Mouse (Mus musculus) lung, postnatal 10 days (tissue): ENCODE measurements around the gene Snrpd3.

Source experiments
- DNase-seq: peaks from one replicate; pipeline ENCODE4 v3.0.0; 2021

Snrpd3 gene

GRCm38 (mm10) chr10:75568851-75569250 lies 51.5 kb downstream of the Snrpd3 start:
- no peak for DNase-seq

DNA sequence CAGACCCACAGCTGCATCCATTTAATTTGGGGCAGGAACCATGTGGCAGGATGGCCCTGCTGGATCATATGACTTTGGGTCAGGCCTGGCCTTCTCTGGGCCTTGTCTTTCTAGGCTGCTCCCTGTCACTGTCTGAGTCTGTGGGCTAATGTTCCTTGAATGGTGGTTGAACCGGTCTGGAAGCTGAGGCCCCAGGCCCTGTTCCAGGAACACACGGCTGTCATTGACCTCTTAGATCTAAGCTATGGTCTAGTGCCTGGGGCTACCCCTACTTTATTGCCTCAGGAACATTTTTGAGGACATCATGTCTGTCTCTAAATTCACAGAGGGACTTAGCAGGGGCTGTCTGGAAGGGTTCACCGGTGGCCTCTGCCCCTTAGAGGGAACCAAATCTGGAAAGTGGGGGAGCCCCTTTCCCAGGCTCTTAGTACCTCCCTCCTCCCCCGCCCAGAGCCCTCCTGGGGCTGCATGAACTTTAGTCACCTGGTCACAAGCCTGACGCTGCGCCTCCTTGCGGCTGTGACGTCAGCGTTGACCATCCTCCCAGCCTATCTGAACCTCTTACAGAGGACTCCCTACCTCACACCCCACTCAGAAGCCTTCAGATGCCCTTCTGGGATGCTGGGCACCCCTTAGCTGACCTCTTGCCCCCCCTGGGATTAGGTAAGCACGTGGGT lies 53.8 kb downstream of the Snrpd3 start:
- DNase-seq = no peak

- DNase-seq = no peak
Observed at GRCm38 (mm10) chr10:75571937-75572336, 54.6 kb downstream of the Snrpd3 start.

- DNase-seq = no peak
Observed at GRCm38 (mm10) chr10:75573181-75573580, 55.8 kb downstream of the Snrpd3 start.

GRCm38 (mm10) chr10:75573965-75574364 lies 56.6 kb downstream of the Snrpd3 start:
- DNase-seq = no peak

GRCm38 (mm10) chr10:75579129-75579528 lies 61.8 kb downstream of the Snrpd3 start:
- no peak for DNase-seq

- peak; percentile 93 for DNase-seq
Observed at GRCm38 (mm10) chr10:75585876-75586552, 68.7 kb downstream of the Snrpd3 start.

- no peak for DNase-seq
Observed at GRCm38 (mm10) chr10:75586553-75586879, 69.2 kb downstream of the Snrpd3 start.
